Mouse (Mus musculus) embryonic facial prominence, embryonic 11.5 days (tissue): Measurements from ENCODE around the gene Ak7. TPM values are rescaled to one million over a fixed set of nuclear protein-coding genes. Genes with fewer than 3 reads are reported as not detected.

ENCODE experiments used
- ATAC-seq: fragments of 200-750 bp; cut with Nextera tagmentation; replicated peaks from 2 replicates; pipeline ENCODE4 v1.8.0; 2017; ENCODE audit warnings: low read depth; ENCODE audit not compliant: insufficient number of reproducible peaks, low FRiP score, low TSS enrichment
- DNase-seq: peaks from one replicate; pipeline ENCODE4 v3.0.0-alpha.2; 2015; ENCODE audit warnings: low spot score
- H3K27ac ChIP-seq: fragments of 300-500 bp; sonication (generic); replicated peaks from 2 replicates; pipeline ENCODE4 v1.5.1; 2014; ENCODE audit warnings: mild to moderate bottlenecking, low read depth, low read length, control low read depth
- H3K27me3 ChIP-seq: fragments of 300-500 bp; sonication (generic); 2 replicates; pipeline ENCODE4 v1.6.1; 2014; ENCODE audit warnings: mild to moderate bottlenecking, low read length, moderate library complexity, mixed read lengths; ENCODE audit not compliant: control insufficient read depth, insufficient read depth
- H3K36me3 ChIP-seq: fragments of 300-500 bp; sonication (generic); replicated peaks from 2 replicates; pipeline ENCODE4 v1.6.1; 2014; ENCODE audit warnings: low read depth, mild to moderate bottlenecking, low read length, moderate library complexity, mixed read lengths; ENCODE audit not compliant: control insufficient read depth, insufficient read depth
- H3K4me1 ChIP-seq: fragments of 300-500 bp; sonication (generic); 2 replicates; pipeline ENCODE4 v1.6.1; 2014; ENCODE audit warnings: low read length, mixed read lengths; ENCODE audit not compliant: control insufficient read depth, insufficient read depth
- H3K4me2 ChIP-seq: fragments of 300-500 bp; sonication (generic); 2 replicates; pipeline ENCODE4 v1.6.1; 2014; ENCODE audit warnings: low read depth, mild to moderate bottlenecking, control low read depth, low read length, moderate library complexity
- H3K4me3 ChIP-seq: fragments of 300-500 bp; sonication (generic); 2 replicates; pipeline ENCODE4 v1.5.1; 2014; ENCODE audit warnings: low read depth, low read length, control low read depth
- H3K9ac ChIP-seq: fragments of 300-500 bp; sonication (generic); replicated peaks from 2 replicates; pipeline ENCODE4 v1.6.1; 2014; ENCODE audit warnings: mild to moderate bottlenecking, control low read depth, low read length
- H3K9me3 ChIP-seq: fragments of 300-500 bp; sonication (generic); replicated peaks from 2 replicates; pipeline ENCODE4 v1.6.1; 2016; ENCODE audit warnings: mild to moderate bottlenecking, low read length, inconsistent platforms, mixed read lengths; ENCODE audit not compliant: control insufficient read depth
- WGBS: fragments of 180-500 bp; shearing (Covaris S2); extraction: QIAGEN DNeasy Blood & Tissue Kit; methylation state at CpG from one replicate; pipeline ENCODE4 v1.1.7; 2014; 5-methylcytosine and 5-hydroxymethylcytosine counted together
- polyA plus RNA-seq: library from polyadenylated mRNA; unstranded; fragments of >200 nt; fragmentation: Nextera tagmentation; extraction: Ambion mirVana; gene quantifications from 2 replicates; pipeline ENCODE4 v1.2.1, GENCODE M21; 2014

Gene Ak7
- polyA plus RNA-seq, 1 experiment from 2014 or later = not detected

DNA sequence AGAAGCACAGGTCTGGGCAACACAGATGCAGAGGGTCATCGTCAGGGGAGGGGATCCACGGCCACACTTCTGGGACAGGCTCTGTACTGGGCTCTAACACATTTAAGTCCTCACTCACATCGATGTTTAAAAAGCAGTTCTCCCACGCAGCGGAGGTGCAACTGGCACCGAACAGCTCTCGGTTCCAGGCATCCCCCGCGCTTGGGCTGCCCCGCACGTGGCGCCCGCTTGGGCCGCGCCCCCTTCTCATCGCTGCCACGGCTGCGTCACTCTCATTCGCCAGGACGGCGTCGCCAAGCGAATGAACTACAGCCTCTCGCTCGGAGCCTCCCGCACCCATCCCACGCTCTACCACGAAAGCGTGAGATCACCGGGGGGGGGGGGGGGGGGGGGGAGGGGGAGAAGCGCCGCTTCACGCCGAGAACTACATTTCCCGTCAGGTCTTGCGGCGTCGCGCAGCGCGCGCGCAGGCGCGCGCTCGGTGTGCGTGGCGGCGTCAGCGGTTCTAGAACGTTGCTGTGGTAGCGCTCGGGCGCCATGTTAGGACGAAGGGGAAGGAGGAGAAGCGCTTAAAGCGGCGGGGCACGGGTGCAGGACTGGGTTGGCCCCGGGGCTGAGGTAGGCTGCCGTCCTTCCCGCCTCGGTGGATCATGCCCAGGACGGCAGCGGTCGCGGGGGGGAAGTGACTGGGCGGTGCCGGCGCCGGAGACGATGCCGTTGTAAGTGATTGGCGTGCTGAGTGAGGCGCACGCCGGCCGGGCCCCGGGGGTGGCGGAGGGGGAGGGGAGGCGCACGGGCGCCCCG, 78.6 kb downstream of the Ak7 start, which contains the start of gene Papola:
Papola (plus strand) TSS at position 499 of the 804 bp plus-strand sequence.
- H3K27ac ChIP-seq = peak within 1 kb of the TSS; percentile 97
- peak within 1 kb of the TSS; percentile 62 for H3K4me2 ChIP-seq
- no peaks in the 10 kb centered on the region for H3K9me3 ChIP-seq
- WGBS = under 1% methylated on average over 71 of the region's 85 CpGs
- no peaks in the 10 kb centered on the region for H3K27me3 ChIP-seq
- no peaks in the 10 kb centered on the region for H3K36me3 ChIP-seq
- DNase-seq (peak; percentile 92), ATAC-seq (peak; percentile 96)
- peak within 1 kb of the TSS; percentile 94 for H3K9ac ChIP-seq
- peak within 1 kb of the TSS; percentile 95 for H3K4me3 ChIP-seq
- H3K4me1 ChIP-seq = no peaks in the 10 kb centered on the region

DNA sequence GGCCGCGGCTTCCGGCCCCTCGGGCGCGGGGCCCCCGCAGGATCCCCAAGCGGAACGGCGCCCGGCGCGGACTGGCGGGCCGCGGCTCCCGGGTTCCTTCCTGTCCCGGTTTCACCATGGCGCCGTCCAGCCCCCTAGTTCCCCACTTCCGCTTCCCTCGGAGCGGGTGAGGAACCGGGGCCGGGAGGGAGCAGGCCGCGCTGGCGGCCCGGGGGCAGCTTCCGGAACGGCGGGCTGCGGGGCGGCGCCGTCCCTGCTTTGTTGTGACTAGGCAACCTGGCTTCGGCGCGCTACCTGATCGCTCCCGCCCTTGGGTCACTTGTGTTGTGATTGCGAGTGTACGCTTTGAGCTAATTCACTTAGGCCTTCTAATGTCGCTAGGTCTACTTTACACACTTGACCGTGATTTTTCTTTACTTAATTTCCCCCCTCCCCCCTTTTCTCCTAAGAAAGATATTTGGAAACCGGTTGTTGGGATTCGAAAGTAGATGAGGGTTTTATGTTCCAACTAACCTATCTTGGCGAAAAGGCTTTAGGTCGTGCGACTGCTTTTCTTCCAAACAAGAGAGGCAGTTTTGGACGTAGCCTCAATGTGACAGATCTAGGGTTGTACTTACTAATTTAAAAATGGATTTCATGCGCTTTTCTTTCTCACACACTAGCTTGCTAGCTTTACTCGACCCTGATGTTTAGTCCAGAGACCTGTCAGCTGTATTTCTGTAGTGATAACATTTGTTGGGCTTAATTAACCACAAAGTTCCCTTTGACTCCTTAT, 79.4 kb downstream of the Ak7 start:
- peak overlapping the region; percentile 97 for H3K27ac ChIP-seq
- under 1% methylated on average over 53 of the region's 53 CpGs for WGBS
- no peaks in the 10 kb centered on the region for H3K36me3 ChIP-seq
- H3K4me3 ChIP-seq = peak overlapping the region; percentile 95
- H3K4me2 ChIP-seq = peak overlapping the region; percentile 62
- no peaks in the 10 kb centered on the region for H3K4me1 ChIP-seq
- H3K9me3 ChIP-seq = no peaks in the 10 kb centered on the region
- ATAC-seq (peak; percentile 69), DNase-seq (peak; percentile 70)
- H3K27me3 ChIP-seq = no peaks in the 10 kb centered on the region
- H3K9ac ChIP-seq = peak overlapping the region; percentile 94

DNA sequence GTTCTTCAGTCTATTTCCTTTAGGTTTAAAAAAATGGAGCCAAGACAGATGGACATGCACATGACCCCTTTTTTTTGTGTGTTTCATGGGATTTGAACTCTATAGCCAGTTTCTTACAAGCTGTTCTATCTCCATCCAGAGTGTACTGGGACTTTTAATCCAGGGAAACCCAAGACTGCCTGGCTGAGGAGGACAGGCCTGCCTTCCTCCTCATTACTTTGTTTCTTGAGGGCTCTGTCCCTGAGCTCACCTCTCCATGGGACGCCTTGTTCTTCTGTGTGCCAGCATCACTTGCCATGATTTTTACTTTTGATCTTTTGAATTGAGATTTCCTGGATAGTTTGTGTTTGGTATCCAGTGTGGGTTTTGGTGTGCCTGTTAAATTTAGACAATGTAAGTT, 80.3 kb downstream of the Ak7 start:
- DNase-seq (no peak), ATAC-seq (no peak)
- Histone ChIP-seq H3K4me2 (peak overlapping the region; percentile 62), H3K4me1 (no peaks in the 10 kb centered on the region), H3K4me3 (peak overlapping the region; percentile 95), H3K36me3 (no peaks in the 10 kb centered on the region), H3K27me3 (no peaks in the 10 kb centered on the region), H3K27ac (no peak overlapping the region), H3K9ac (no peak overlapping the region), H3K9me3 (no peaks in the 10 kb centered on the region)
- 94% methylated on average over 1 of the region's 1 CpGs for WGBS

DNA sequence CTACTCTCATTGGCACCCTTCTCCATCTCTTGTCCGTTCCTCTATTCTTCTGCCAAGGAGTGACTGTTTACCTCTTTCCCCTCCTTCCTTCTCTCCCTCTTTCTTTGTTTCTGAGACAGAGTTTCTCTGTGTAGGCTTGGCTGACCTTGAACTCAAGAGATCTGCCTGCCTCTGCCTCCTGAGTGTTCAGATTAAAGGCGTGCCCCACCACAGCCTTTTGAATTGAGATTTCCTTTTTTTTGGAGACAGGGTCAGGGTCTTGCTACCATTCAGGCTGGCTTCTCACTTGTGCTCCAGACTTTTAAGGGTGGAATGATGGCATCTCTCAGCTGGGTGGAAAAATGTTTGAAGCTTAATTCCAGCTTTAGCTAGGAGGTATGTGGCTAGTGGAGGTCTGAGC, 81.8 kb downstream of the Ak7 start:
- Histone ChIP-seq H3K4me2 (no peak overlapping the region), H3K4me3 (no peak overlapping the region), H3K27me3 (no peaks in the 10 kb centered on the region), H3K4me1 (no peaks in the 10 kb centered on the region), H3K9ac (no peak overlapping the region), H3K36me3 (no peaks in the 10 kb centered on the region), H3K9me3 (no peaks in the 10 kb centered on the region), H3K27ac (no peak overlapping the region)
- ATAC-seq (no peak), DNase-seq (no peak)
- WGBS = 95% methylated on average over 2 of the region's 2 CpGs

DNA sequence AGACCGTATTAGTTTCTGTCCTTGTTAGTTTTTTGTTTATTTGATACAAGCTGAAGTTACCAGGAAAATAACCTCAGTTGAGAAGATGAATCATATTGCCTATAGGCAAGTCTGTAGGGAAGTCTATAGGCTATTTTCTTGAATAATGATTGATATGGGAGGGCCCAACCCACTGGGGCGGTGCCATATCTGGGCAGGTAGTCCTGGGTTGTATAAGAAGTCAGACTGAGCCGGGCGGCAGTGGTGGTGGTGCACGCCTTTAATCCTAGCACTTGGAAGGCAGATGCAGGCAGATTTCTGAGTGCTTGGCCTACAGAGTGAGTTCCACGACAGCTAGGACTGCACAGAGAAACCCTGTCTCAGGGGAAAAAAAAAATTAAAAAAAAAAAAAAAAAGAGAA, 84.1 kb downstream of the Ak7 start:
- Histone ChIP-seq H3K36me3 (no peaks in the 10 kb centered on the region), H3K9me3 (no peaks in the 10 kb centered on the region), H3K27me3 (no peaks in the 10 kb centered on the region), H3K27ac (no peak overlapping the region), H3K4me2 (no peak overlapping the region), H3K4me1 (no peaks in the 10 kb centered on the region), H3K4me3 (no peak overlapping the region), H3K9ac (no peak overlapping the region)
- DNase-seq (no peak), ATAC-seq (no peak)
- 90% methylated on average over 6 of the region's 6 CpGs for WGBS

DNA sequence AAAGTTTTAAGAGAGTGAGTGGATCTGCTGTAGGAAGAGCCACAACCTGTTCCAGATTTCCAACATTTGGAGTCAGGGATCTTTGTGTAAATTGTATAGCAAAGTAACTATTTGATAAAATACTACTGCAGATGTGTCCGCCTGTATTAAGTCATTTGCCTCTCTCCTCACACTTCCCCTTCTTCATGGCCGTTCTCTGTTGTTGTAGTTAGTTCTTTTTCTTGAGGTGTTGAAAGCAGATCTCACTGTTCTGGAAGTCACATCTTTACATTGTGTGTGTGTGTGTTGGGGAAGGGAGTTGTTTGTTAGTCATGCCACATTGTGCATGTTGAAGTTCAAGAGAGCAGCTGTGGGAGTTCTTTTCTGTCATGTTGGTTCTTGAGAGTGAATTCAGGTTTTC, 89.1 kb downstream of the Ak7 start:
- no peak for DNase-seq
- Histone ChIP-seq H3K36me3 (no peaks in the 10 kb centered on the region), H3K9ac (no peak overlapping the region), H3K9me3 (no peaks in the 10 kb centered on the region), H3K4me2 (no peak overlapping the region), H3K4me1 (no peaks in the 10 kb centered on the region), H3K27me3 (no peaks in the 10 kb centered on the region), H3K27ac (no peak overlapping the region), H3K4me3 (no peak overlapping the region)
- 100% methylated on average over 2 of the region's 2 CpGs for WGBS
- ATAC-seq = no peak

DNA sequence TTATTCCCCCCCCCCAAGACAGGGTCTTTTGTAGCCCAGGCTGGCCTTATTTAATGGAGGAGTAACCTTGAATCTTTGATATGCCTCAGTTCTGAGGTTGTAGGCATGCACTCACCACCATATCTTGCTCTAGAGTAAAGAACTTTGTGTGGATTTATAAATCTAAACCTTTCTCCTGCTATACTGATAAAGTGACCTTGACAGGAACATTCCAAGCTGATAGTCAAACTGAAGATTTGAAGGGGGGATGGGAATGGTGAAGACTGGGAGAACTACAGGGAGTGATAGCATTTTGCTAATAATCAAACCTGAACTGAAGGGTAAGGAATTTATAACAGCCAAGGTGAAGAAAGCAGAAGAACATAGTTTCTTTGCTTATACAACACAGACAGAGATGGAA, 92.2 kb downstream of the Ak7 start:
- ATAC-seq (no peak), DNase-seq (no peak)
- no peaks in the 10 kb centered on the region for H3K9me3 ChIP-seq
- H3K4me2 ChIP-seq = no peak overlapping the region
- no peak overlapping the region for H3K4me3 ChIP-seq
- H3K4me1 ChIP-seq = no peaks in the 10 kb centered on the region
- no peak overlapping the region for H3K9ac ChIP-seq
- no peak overlapping the region for H3K27ac ChIP-seq
- no peaks in the 10 kb centered on the region for H3K27me3 ChIP-seq
- no peaks in the 10 kb centered on the region; the same call in 1 of the 2 replicates for H3K36me3 ChIP-seq

DNA sequence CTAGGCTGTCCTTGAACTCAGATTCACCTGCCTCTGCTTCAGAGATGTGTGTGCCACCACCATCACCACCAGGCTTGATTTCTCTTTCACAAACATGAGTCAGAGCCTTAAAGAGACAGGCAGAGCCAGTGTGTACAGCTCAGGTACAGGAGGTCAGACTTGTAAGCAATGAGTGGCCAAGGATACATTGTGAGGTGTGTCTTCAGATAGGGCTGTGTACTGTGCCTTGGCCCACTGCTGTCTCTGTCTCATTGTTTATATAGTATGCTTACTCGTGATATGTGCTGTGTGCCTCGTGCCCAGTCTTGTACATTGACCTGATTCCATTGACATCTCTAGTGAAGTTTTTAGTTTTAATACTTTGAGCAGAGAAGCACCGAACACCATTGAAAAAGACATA, 100.0 kb downstream of the Ak7 start:
- H3K9me3 ChIP-seq = no peaks in the 10 kb centered on the region
- H3K27me3 ChIP-seq = no peaks in the 10 kb centered on the region
- DNase-seq (no peak), ATAC-seq (no peak)
- peaks cover 2% of the 10 kb centered on the region for H3K36me3 ChIP-seq
- H3K4me2 ChIP-seq = no peak overlapping the region
- H3K4me1 ChIP-seq = no peaks in the 10 kb centered on the region
- H3K27ac ChIP-seq = no peak overlapping the region
- no peak overlapping the region for H3K9ac ChIP-seq
- H3K4me3 ChIP-seq = no peak overlapping the region
- 95% methylated on average over 3 of the region's 3 CpGs for WGBS
